Mouse (Mus musculus): ENCODE results near the gene Sdhb.

Gene Sdhb

DNA sequence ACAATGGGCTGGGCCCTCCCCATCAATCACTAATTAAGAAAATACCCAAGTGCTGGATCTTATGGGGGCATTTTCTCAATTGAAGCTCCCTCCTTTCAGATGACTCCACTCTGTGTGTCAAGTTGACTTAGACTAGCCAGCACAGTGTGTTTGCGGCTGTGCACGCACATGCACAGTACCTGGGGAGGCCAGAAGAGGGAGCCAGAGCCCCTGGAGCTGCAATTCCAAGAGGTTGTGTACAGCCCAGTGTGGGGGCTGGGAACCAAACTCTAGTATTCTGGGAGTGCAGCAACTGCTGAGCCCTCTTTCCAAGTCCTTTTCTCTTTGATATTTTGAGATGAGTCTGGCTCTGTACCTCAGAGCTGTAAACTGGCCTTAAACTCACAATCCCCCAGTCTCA is 20.6 kb downstream of the Sdhb start:
- peak; percentile 41 for DNase-seq

DNA sequence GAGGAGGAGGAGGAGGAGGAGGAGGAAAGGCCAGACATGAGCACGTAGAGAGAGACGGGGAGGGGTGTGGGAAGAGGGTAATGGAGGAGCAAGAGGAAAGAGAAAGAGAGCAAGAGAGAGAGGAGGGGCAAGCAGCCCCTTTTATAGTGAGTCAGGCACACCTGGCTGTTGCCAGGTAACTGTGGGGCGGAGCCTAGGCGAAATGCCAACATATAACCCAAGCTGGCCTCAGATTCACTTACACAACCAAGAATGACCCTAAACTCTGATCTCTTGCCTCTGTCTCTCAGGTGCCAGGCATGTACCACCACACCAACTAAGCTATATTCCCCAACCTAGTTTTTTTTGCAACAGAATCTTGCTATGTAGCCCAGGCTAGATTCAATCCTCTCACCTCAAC is 21.8 kb downstream of the Sdhb start:
- DNase-seq, result peak; percentile 36

- peak; percentile 35 for DNase-seq
Measured at GRCm38 (mm10) chr4:140983442-140983841, 22.4 kb downstream of the Sdhb start.

GRCm38 (mm10) chr4:140984544-140984943 is 23.5 kb downstream of the Sdhb start:
- no peak for DNase-seq

GRCm38 (mm10) chr4:140986024-140986710 is 25.2 kb downstream of the Sdhb start:
- no peak for DNase-seq

DNA sequence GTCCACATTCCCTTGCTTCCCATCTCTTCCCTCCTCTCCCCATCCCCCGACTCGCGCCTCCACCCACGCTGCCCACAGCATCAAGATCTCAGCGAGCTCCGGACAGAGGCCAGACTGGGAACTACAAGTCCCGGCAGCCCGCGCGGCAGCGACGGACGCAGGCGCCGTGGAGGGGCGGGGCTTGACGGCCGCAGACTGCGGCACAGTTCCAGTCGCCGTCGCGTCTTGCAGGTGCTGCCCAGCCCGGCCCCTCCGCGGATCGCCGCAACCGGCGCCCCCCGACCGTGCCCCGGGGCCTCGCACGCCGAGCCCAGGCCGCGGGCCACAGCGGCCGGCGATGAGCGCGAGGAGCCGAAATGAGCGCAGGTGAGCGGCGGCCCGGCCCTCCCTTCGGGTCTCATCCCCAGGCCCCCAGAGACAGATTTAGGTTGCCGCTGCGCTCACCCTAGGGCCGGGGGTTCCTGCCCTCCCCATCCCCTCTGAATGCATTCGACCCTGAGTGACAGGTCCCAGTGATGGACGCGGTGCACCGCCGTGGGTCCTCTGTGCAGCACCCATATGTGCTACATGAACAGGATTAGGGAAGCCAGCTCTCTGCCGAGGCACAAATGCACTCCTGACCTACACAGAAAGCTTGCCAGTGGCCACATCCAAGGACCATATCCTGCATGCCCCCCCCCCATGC is 25.9 kb downstream of the Sdhb start, which contains the start of gene Atp13a2:
TSS of gene Atp13a2 (plus strand) at position 163 of the 685 bp plus-strand sequence.
- DNase-seq, result peak; percentile 88

- no peak for DNase-seq
Measured at GRCm38 (mm10) chr4:140987476-140987875, 26.5 kb downstream of the Sdhb start.

DNA sequence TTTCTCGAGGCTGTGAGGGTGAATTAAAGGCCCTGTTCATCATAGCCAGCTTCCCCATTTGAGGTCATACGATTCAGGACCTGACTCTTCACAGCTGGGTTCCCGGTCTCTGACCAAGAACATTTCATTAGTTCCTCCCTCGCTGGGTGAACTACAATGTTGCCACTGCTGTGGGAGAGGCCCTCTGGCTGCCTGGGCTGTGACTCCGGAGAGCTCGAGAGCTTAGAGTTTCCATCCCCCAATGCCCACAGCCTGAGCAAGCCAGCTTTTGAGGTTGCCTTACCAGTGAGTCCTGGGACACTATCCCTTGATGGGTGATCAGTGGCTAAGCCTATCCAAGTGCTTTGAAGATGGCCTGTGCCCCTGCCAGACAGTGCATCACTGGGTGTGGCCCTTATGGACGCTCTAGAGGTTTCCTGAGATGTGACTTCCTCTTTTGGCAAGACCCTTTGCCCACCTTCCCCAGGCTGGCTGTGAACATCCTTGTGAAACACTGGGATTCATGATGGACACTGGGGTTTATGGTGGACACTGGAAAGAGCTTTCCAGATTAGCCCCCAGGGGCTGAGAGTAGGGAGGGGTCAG is 27.8 kb downstream of the Sdhb start:
- no peak for DNase-seq

DNA sequence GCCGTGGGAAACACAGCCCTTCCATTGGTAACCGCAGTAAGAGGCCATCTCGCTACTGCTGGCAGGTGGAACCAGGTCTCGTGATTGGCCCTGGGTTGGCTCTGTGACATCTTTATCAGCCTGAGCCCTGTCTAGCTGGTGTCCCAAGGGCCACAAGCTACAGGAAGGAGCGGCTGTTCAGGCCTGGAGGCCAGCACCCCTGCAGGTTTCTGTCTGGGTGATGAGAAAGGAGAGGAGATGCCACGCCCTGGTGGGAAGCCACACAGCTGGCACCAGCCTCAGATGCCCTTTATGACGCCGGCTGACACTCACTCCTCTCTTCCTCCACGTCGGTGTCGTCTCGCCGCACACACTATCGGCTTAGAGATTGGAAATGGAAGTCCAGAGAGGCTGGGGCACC is 28.4 kb downstream of the Sdhb start:
- DNase-seq, result no peak

DNA sequence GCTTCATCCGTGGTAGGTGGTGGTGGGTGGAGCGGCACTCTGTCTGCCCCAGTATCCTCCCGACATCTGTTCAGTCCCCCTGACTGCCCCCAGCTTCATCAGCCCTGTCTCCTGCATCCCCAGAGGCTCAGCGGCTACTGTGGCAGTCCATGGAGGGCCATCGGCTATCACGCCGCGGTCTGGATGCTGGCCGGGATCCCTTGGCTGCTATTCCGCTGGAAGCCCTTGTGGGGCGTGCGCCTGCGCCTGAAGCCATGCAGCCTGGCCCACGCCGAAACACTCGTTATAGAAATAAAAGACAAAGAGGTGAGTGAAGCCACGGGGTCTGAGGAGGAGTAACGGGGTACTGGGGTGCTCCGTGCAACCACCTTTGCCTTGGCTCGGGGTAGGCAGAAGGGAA is 31.2 kb downstream of the Sdhb start:
- no peak for DNase-seq

DNA sequence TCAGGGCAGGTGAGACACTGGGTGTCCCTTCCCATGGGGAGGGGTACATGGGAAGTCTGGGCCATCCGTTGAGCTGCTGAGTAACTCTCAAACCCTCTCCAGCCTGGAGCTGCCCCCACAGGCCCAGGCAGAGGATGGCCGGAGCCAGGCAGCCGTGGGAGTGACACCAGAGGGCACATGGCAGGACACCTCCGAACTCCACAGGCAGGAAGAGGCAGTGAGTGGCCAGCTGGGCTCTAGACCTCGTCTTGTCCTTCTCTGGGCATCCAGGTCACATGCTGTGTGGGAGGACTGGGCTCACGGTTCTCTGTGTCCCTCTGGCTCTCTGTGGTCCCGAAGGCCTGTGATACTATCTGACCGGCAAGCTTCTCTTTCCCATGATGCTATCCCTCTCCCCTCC is 32.8 kb downstream of the Sdhb start:
- DNase-seq, result no peak

DNA sequence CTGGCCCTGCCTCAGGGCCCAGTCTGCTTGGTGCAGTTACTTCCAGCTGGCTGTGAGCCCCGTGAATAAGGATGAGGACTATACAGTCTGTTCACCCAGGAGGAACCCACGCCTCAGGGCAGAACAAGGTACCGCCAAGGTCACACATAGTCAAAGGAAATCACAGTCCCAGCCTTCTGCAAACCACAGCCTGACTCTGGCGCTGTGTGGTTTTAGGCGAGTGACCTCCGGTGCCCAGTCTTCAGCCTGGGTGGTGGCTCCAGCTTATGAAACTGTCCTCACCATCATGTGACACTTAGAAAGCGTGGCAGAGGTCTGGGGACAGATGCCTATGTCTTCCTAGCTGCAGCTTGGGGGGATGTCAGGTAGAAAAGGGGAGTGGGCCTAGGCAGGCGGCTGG is 34.8 kb downstream of the Sdhb start:
- no peak for DNase-seq

DNA sequence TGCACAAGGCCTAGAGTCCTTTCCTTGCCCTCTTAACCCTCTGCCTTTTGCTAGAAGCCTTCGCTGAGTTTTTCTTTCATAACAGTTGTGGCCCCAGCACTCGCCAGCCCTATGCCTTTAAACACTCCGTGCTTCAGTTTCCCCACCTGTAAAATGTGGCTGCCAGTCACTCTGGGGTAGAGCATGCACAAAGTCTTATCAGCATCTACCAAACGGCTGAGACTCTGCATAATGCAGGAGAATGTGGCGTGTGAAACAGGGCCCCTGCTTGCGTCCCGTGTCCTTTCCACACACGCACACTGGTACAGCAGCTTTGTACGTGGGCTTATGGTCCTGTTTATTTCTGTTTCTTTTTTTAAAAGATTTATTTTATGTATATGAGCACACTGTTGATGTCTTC is 35.8 kb downstream of the Sdhb start:
- no peak for DNase-seq

DNA sequence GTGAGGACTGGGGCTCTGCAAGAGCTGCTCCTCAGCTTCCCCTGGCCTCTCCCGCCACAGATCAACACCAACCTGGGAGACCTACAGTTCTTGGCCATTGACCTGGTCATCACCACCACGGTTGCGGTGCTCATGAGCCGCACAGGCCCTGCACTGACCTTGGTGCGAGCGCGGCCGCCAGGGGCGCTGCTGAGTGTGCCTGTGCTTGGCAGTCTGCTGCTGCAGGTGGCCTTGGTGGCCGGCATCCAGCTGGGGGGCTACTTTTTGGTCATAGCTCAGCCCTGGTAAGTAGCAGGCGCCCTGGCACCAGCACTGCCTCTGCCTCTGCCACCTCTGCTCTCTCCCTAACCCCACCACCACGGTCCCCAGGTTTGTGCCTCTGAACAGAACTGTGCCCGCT is 45.0 kb downstream of the Sdhb start:
- peak; percentile 35 for DNase-seq

DNA sequence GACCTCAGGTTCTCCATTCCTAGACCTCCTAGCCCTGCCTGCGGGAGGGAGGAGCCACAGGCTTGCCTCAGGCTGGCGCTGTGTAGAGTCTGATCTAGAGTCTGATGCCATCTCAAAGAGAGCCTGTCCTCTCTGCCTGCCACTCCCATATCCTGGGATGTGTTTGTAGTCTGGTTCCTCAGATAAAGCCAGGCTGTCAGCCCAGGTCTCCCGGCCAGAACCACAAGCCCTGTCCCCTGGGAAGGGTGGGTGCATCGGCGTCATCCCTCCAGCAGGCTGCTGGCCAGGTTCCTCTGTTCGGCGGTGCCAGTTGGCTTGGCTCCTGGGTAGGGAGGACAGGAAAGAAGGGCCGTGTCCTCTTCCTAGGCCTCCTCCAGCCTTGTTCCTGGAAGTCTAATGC is 47.0 kb downstream of the Sdhb start:
- DNase-seq, result peak; percentile 60

GRCm38 (mm10) chr4:141010118-141010517 is 49.1 kb downstream of the Sdhb start, which contains the start of gene Mfap2:
Mfap2 (plus strand) TSS chr4:141010418.
- DNase-seq, result no peak

GRCm38 (mm10) chr4:141010526-141010925 is 49.5 kb downstream of the Sdhb start:
- DNase-seq, result no peak

DNA sequence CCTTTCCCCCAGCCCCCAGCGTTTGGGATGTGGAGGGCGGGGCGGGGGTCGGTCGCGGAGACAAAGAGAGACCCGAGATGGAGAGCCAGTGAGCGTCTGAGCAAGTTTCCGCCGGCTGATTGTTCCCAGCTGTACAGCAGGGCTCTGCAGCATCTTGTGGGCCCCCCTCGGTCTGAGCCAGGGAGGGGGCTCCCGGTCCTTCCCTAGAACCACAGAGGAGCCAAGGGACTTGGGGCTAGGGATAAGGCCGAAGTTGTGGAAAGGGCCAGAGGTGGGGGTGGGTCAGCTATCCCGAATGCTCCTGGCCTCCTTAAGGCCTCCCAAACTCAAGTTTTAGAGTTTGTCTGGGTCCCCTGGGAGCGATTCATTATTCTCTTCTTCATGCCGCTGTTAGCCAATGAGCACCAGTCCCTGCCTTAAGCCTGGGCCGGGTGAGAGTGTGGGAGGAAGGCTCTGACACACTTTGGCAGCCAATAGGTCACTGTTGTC is 50.0 kb downstream of the Sdhb start:
- DNase-seq, result peak; percentile 33

GRCm38 (mm10) chr4:141011556-141012328 is 50.7 kb downstream of the Sdhb start:
- no peak for DNase-seq

DNA sequence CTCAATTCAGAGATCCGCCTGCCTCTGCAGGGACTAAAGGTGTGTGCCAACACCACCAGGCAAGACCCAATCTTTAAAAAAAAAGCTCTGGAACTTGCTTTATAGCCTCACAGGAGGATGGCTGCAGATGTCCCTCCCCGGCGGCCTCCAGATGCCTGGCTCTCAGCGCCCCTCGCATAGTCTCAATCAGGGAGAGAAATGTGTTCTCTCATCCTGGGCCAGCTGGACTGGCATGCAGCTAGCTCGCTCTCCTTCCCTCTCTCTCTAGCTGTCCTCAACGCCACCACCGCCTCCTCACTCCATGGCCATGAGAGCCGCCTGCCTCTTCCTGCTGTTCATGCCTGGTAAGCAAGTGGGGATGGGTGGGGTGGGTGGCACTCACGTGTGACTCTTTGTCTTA is 51.6 kb downstream of the Sdhb start:
- no peak for DNase-seq

DNA sequence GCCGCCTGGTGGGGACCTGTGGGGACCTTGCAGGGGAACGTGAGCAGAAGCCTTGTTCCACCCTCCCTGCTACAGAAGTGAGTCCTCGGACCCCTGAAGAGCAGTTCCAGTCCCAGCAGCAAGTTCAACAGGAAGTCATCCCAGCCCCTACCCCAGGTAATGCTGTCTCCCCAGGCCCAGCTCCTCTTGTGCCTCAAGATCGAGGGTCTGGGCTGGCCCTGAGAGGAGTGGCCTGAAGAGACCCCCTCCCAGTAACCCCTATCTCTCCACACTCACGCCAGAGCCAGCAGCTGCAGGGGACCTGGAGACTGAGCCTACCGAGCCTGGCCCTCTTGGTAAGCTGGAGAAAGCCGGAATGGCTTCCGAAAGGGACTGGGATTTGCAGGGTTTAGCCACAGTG is 53.1 kb downstream of the Sdhb start:
- DNase-seq, result no peak

DNA sequence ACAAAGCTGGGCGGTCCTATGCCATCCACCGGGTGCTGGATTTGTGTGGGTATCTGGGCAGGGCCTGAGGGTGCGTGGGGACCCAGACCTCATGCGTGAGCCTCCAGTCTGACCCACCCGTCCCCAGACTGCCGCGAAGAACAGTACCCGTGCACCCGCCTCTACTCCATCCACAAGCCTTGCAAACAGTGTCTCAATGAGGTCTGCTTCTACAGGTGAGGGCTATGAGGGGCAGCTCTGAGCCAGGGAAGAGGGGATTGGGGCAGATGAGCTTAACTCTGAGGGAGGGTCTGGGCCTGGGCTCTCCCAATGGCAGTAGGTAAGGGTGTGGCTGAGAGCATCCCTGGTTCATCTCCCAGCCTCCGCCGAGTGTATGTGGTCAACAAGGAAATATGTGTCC is 53.9 kb downstream of the Sdhb start:
- no peak for DNase-seq

- DNase-seq, result no peak
Measured at GRCm38 (mm10) chr4:141015356-141015755, 54.4 kb downstream of the Sdhb start.
